ENCODE assay signal across 10 mouse cellular contexts in genomic region chr10:80584045-80584488, GRCm38 (mm10). TPM values are rescaled to one million over a fixed set of nuclear protein-coding genes. Genes with fewer than 3 reads are reported as not detected.
A peak's percentile ranks its signal among the peaks of the same experiment; 100 is the strongest.
DNase-seq lines count a peak whose midpoint lies in the region; ATAC-seq lines count a peak whose summit lies in the region.
"Had no signal": no experiment of that assay in that cellular context is flagged by ENCODE, and none has a peak within 500 bp of the region (broad histone marks: within the 10 kb centered on the region; RNA-seq: fewer than 3 reads in every experiment).

No protein-coding gene starts in this region.

- no peak overlapping the region for H3K4me2 ChIP-seq in forebrain, embryonic 11.5 days (ENCODE audit: low read depth, low read length, severe bottlenecking)
- no peak overlapping the region for H3K4me2 ChIP-seq in forebrain, embryonic 14.5 days (ENCODE audit: low read length)
- no peak overlapping the region for H3K4me2 ChIP-seq in neural tube, embryonic 15.5 days
- peak overlapping the region; percentile 42; the same call in 1 of the 2 replicates for H3K4me2 ChIP-seq in kidney, embryonic 15.5 days
- H3K4me2 ChIP-seq in stomach, embryonic 16.5 days (ENCODE audit: low read depth, low read length): no peak overlapping the region
- H3K4me2 ChIP-seq: forebrain, embryonic 15.5 days had no signal

- no peaks in the 10 kb centered on the region; the same call in 1 of the 2 replicates for H3K36me3 ChIP-seq in forebrain, embryonic 11.5 days (ENCODE audit: control insufficient read depth, insufficient read depth, low read length)
- H3K36me3 ChIP-seq in forebrain, embryonic 14.5 days (ENCODE audit: control insufficient read depth, insufficient read depth, low read length): peaks cover 18% of the 10 kb centered on the region
- H3K36me3 ChIP-seq in neural tube, embryonic 15.5 days: peaks cover 28% of the 10 kb centered on the region
- peaks cover 45% of the 10 kb centered on the region for H3K36me3 ChIP-seq in kidney, embryonic 15.5 days
- H3K36me3 ChIP-seq in stomach, embryonic 16.5 days (ENCODE audit: control insufficient read depth, insufficient read depth, low read length): no peaks in the 10 kb centered on the region

- H3K27ac ChIP-seq in forebrain, embryonic 11.5 days (ENCODE audit: low read depth, low read length): no peak overlapping the region
- H3K27ac ChIP-seq in forebrain, embryonic 14.5 days (ENCODE audit: low read depth, low read length): no peak overlapping the region
- 0 out of 2 replicates have a peak overlapping the region, but pooled peaks have one; percentile 18 for H3K27ac ChIP-seq in neural tube, embryonic 15.5 days (replicated peaks)
- peak overlapping the region; percentile 52; the same call in 1 of the 2 replicates for H3K27ac ChIP-seq in kidney, embryonic 15.5 days
- H3K27ac ChIP-seq in stomach, embryonic 16.5 days (ENCODE audit: low read length): no peak overlapping the region
- H3K27ac ChIP-seq: forebrain, embryonic 15.5 days had no signal

- H3K9ac ChIP-seq in forebrain, embryonic 11.5 days (ENCODE audit: low read length): no peak overlapping the region
- no peak overlapping the region for H3K9ac ChIP-seq in forebrain, embryonic 14.5 days (ENCODE audit: low read length)
- no peak overlapping the region for H3K9ac ChIP-seq in neural tube, embryonic 15.5 days (replicated peaks)
- H3K9ac ChIP-seq in kidney, embryonic 15.5 days: no peak overlapping the region
- no peak overlapping the region for H3K9ac ChIP-seq in stomach, embryonic 16.5 days (ENCODE audit: low read length)
- H3K9ac ChIP-seq: forebrain, embryonic 15.5 days had no signal

- H3K4me3 ChIP-seq in forebrain, embryonic 11.5 days (ENCODE audit: low read depth, low read length): no peak overlapping the region
- no peak overlapping the region for H3K4me3 ChIP-seq in forebrain, embryonic 14.5 days (ENCODE audit: low read depth, low read length)
- H3K4me3 ChIP-seq in neural tube, embryonic 15.5 days (replicated peaks): no peak overlapping the region
- H3K4me3 ChIP-seq in kidney, embryonic 15.5 days (replicated peaks): no peak overlapping the region
- no peak overlapping the region for H3K4me3 ChIP-seq in stomach, embryonic 16.5 days (replicated peaks; ENCODE audit: low read length)
- H3K4me3 ChIP-seq: forebrain, embryonic 15.5 days had no signal

- H3K27me3 ChIP-seq in forebrain, embryonic 11.5 days (ENCODE audit: control insufficient read depth, insufficient read depth, low read length): no peaks in the 10 kb centered on the region
- H3K27me3 ChIP-seq in forebrain, embryonic 14.5 days (replicated peaks; ENCODE audit: control insufficient read depth, insufficient read depth, low read length): no peaks in the 10 kb centered on the region
- no peaks in the 10 kb centered on the region for H3K27me3 ChIP-seq in neural tube, embryonic 15.5 days (replicated peaks)
- H3K27me3 ChIP-seq in kidney, embryonic 15.5 days: no peaks in the 10 kb centered on the region
- no peaks in the 10 kb centered on the region for H3K27me3 ChIP-seq in stomach, embryonic 16.5 days (ENCODE audit: control insufficient read depth, insufficient read depth, low read length)
- H3K27me3 ChIP-seq: forebrain, embryonic 15.5 days had no signal

- peak; percentile 53 for DNase-seq in forebrain, embryonic 11.5 days (ENCODE audit: low spot score)
- no peak for DNase-seq in forebrain, embryonic 14.5 days (ENCODE audit: low spot score)
- no peak for DNase-seq in neural tube, embryonic 10.5 days (ENCODE audit: extremely low spot score, low spot score)
- DNase-seq in embryo, embryonic 11 days: no peak
- DNase-seq in thymus, postnatal 10 days (ENCODE audit: low spot score in 2 of 2): no peak
- DNase-seq: midbrain, embryonic 14.5 days had no signal

- no peak for ATAC-seq in forebrain, embryonic 11.5 days (replicated peaks; ENCODE audit: low FRiP score)
- ATAC-seq in forebrain, embryonic 14.5 days: no peak; the same call in 1 of the 2 replicates
- no peak for ATAC-seq in neural tube, embryonic 15.5 days (ENCODE audit: low FRiP score)
- ATAC-seq in kidney, embryonic 15.5 days (replicated peaks; ENCODE audit: low FRiP score): 0 out of 2 replicates have a peak, but pooled peaks have one; percentile 27
- ATAC-seq in stomach, embryonic 16.5 days (ENCODE audit: insufficient read depth, low FRiP score): 0 out of 2 replicates have a peak, but pooled peaks have one; percentile 1

- peaks cover 9% of the 10 kb centered on the region for H3K4me1 ChIP-seq in forebrain, embryonic 11.5 days (replicated peaks; ENCODE audit: control insufficient read depth, insufficient read depth, low read length)
- H3K4me1 ChIP-seq in forebrain, embryonic 14.5 days (ENCODE audit: control insufficient read depth, insufficient read depth, low read length): peaks cover 3% of the 10 kb centered on the region
- H3K4me1 ChIP-seq in neural tube, embryonic 15.5 days: peaks cover 40% of the 10 kb centered on the region
- peaks cover 52% of the 10 kb centered on the region for H3K4me1 ChIP-seq in kidney, embryonic 15.5 days
- peaks cover 24% of the 10 kb centered on the region for H3K4me1 ChIP-seq in stomach, embryonic 16.5 days (ENCODE audit: control insufficient read depth, insufficient read depth, low read length)

- H3K9me3 ChIP-seq in forebrain, embryonic 11.5 days (ENCODE audit: control insufficient read depth, low read length): no peaks in the 10 kb centered on the region
- no peaks in the 10 kb centered on the region for H3K9me3 ChIP-seq in forebrain, embryonic 14.5 days (replicated peaks; ENCODE audit: control insufficient read depth, low read length)
- H3K9me3 ChIP-seq in neural tube, embryonic 15.5 days (replicated peaks): no peaks in the 10 kb centered on the region
- H3K9me3 ChIP-seq in kidney, embryonic 15.5 days (replicated peaks): no peaks in the 10 kb centered on the region
- H3K9me3 ChIP-seq in stomach, embryonic 16.5 days (replicated peaks; ENCODE audit: control insufficient read depth, low read length): no peaks in the 10 kb centered on the region
- H3K9me3 ChIP-seq: forebrain, embryonic 15.5 days had no signal

- 71% methylated on average over 12 of the region's 12 CpGs for WGBS in forebrain, embryonic 11.5 days
- 73% methylated on average over 12 of the region's 12 CpGs for WGBS in forebrain, embryonic 14.5 days
- 65% methylated on average over 12 of the region's 12 CpGs for WGBS in neural tube, embryonic 15.5 days
- WGBS in kidney, embryonic 15.5 days: 63% methylated on average over 12 of the region's 12 CpGs
- WGBS in stomach, embryonic 16.5 days: 57% methylated on average over 12 of the region's 12 CpGs

RNA-seq across cellular contexts. Expression of gene Abhd17a, which starts 6.1 kb away (rescaled TPM):
- polyA plus RNA-seq in forebrain, embryonic 11.5 days (2014; fragmentation: Nextera tagmentation; extraction: Ambion mirVana): 94.6 and 121 TPM in 2 replicates
- 118 and 126 TPM in 2 replicates for polyA plus RNA-seq in forebrain, embryonic 14.5 days (2014; fragmentation: Nextera tagmentation; extraction: Ambion mirVana)
- 148 and 152 TPM in 2 replicates for polyA plus RNA-seq in neural tube, embryonic 15.5 days (2015; fragmentation: Nextera tagmentation; extraction: Ambion mirVana)
- polyA plus RNA-seq in kidney, embryonic 15.5 days (2015; fragmentation: Nextera tagmentation; extraction: Ambion mirVana): 93.5 and 95.4 TPM in 2 replicates
- 42.9 and 44.3 TPM in 2 replicates for polyA plus RNA-seq in stomach, embryonic 16.5 days (2015; fragmentation: Nextera tagmentation; extraction: Ambion mirVana)

RNA-seq across cellular contexts. Expression of gene Klf16, which starts 6.9 kb away (rescaled TPM):
- polyA plus RNA-seq in forebrain, embryonic 11.5 days (2014; fragmentation: Nextera tagmentation; extraction: Ambion mirVana): 5.9 and 7.7 TPM in 2 replicates
- 6.2 and 6.6 TPM in 2 replicates for polyA plus RNA-seq in forebrain, embryonic 14.5 days (2014; fragmentation: Nextera tagmentation; extraction: Ambion mirVana)
- 6.5 TPM in 2 replicates for polyA plus RNA-seq in neural tube, embryonic 15.5 days (2015; fragmentation: Nextera tagmentation; extraction: Ambion mirVana)
- polyA plus RNA-seq in kidney, embryonic 15.5 days (2015; fragmentation: Nextera tagmentation; extraction: Ambion mirVana): 9.9 and 11.2 TPM in 2 replicates
- 8.4 and 8.7 TPM in 2 replicates for polyA plus RNA-seq in stomach, embryonic 16.5 days (2015; fragmentation: Nextera tagmentation; extraction: Ambion mirVana)

RNA-seq across cellular contexts. Expression of gene Scamp4, which starts 18.6 kb away (rescaled TPM):
- polyA plus RNA-seq in forebrain, embryonic 11.5 days (2014; fragmentation: Nextera tagmentation; extraction: Ambion mirVana): 67.7 and 78.5 TPM in 2 replicates
- 57.7 and 61.9 TPM in 2 replicates for polyA plus RNA-seq in forebrain, embryonic 14.5 days (2014; fragmentation: Nextera tagmentation; extraction: Ambion mirVana)
- 68.2 and 79.8 TPM in 2 replicates for polyA plus RNA-seq in neural tube, embryonic 15.5 days (2015; fragmentation: Nextera tagmentation; extraction: Ambion mirVana)
- polyA plus RNA-seq in kidney, embryonic 15.5 days (2015; fragmentation: Nextera tagmentation; extraction: Ambion mirVana): 93.5 and 107 TPM in 2 replicates
- 92.1 and 99.9 TPM in 2 replicates for polyA plus RNA-seq in stomach, embryonic 16.5 days (2015; fragmentation: Nextera tagmentation; extraction: Ambion mirVana)

RNA-seq across cellular contexts. Expression of gene Adat3, which starts 18.6 kb away (rescaled TPM):
- polyA plus RNA-seq in forebrain, embryonic 11.5 days (2014; fragmentation: Nextera tagmentation; extraction: Ambion mirVana): 7.6 and 9.5 TPM in 2 replicates
- polyA plus RNA-seq in forebrain, embryonic 14.5 days (2014; fragmentation: Nextera tagmentation; extraction: Ambion mirVana): 3.6 and 7.4 TPM in 2 replicates
- polyA plus RNA-seq in neural tube, embryonic 15.5 days (2015; fragmentation: Nextera tagmentation; extraction: Ambion mirVana): 5.0 and 7.0 TPM in 2 replicates
- 7.0 and 8.6 TPM in 2 replicates for polyA plus RNA-seq in kidney, embryonic 15.5 days (2015; fragmentation: Nextera tagmentation; extraction: Ambion mirVana)
- 5.6 and 6.7 TPM in 2 replicates for polyA plus RNA-seq in stomach, embryonic 16.5 days (2015; fragmentation: Nextera tagmentation; extraction: Ambion mirVana)

RNA-seq across cellular contexts. Expression of gene Gm49322, which starts 21.8 kb away (rescaled TPM):
- 3.6 and 4.7 TPM in 2 replicates for polyA plus RNA-seq in forebrain, embryonic 11.5 days (2014; fragmentation: Nextera tagmentation; extraction: Ambion mirVana)
- 1.1 and 1.6 TPM in 2 replicates for polyA plus RNA-seq in forebrain, embryonic 14.5 days (2014; fragmentation: Nextera tagmentation; extraction: Ambion mirVana)
- 3.0 and 3.2 TPM in 2 replicates for polyA plus RNA-seq in neural tube, embryonic 15.5 days (2015; fragmentation: Nextera tagmentation; extraction: Ambion mirVana)
- 4.5 and 5.3 TPM in 2 replicates for polyA plus RNA-seq in kidney, embryonic 15.5 days (2015; fragmentation: Nextera tagmentation; extraction: Ambion mirVana)
- 3.7 and 4.8 TPM in 2 replicates for polyA plus RNA-seq in stomach, embryonic 16.5 days (2015; fragmentation: Nextera tagmentation; extraction: Ambion mirVana)

Comparison
In these comparisons a context has a peak if more than half of its experiments do, and no peak if none do; other contexts are left out.
1. ATAC-seq: peak in kidney, embryonic 15.5 days (single experiment) and stomach, embryonic 16.5 days (single experiment); none in forebrain, embryonic 11.5 days (single experiment), forebrain, embryonic 14.5 days (single experiment) and neural tube, embryonic 15.5 days (single experiment).
2. H3K27ac ChIP-seq: peak in neural tube, embryonic 15.5 days (single experiment) and kidney, embryonic 15.5 days (single experiment); none in forebrain, embryonic 11.5 days (single experiment), forebrain, embryonic 14.5 days (single experiment) and stomach, embryonic 16.5 days (single experiment).